Mouse (Mus musculus): ENCODE measurements around the gene Axin1. TPM values are rescaled to one million over a fixed set of nuclear protein-coding genes. Genes with fewer than 3 reads are reported as not detected.
A peak's percentile ranks its signal among the peaks of the same experiment; 100 is the strongest.

Gene Axin1
- polyA plus RNA-seq, 1 experiment from 2014 or later, result 7.1 TPM

DNA sequence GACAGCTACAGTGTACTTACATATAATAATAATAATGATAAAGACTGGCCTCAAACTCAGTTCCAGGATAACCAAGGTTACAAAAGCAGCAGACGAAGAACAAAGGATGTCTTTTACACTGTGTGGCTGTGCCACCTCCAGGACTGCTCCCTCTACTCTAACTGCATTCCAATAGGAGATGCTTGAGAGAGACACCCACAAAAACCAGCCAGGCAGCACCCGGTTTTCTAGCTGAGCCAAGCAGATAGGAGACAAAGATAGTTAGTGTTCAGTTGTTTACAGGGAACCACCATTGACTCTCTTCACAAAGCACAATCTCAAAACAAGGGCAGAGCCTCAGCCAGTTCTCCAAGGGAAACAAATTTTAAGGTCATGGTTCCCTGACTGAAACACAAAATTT, 101.1 kb downstream of the Axin1 start:
- Histone ChIP-seq H3K27me3 (replicated peaks; ENCODE audit: control insufficient read depth, insufficient read depth, low read length) (no peaks in the 10 kb centered on the region), H3K4me2 (ENCODE audit: low read length) (no peak overlapping the region), H3K9ac (ENCODE audit: low read depth, low read length) (no peak overlapping the region), H3K36me3 (ENCODE audit: control insufficient read depth, insufficient read depth, low read length) (no peaks in the 10 kb centered on the region), H3K9me3 (ENCODE audit: control insufficient read depth, low read length) (no peaks in the 10 kb centered on the region), H3K27ac (ENCODE audit: low read depth, low read length) (no peak overlapping the region), H3K4me3 (ENCODE audit: low read length) (no peak overlapping the region), H3K4me1 (ENCODE audit: control insufficient read depth, insufficient read depth, low read depth, low read length) (peaks cover 10% of the 10 kb centered on the region)
- no peak for ATAC-seq
- 67% methylated on average over 2 of the region's 2 CpGs for WGBS

DNA sequence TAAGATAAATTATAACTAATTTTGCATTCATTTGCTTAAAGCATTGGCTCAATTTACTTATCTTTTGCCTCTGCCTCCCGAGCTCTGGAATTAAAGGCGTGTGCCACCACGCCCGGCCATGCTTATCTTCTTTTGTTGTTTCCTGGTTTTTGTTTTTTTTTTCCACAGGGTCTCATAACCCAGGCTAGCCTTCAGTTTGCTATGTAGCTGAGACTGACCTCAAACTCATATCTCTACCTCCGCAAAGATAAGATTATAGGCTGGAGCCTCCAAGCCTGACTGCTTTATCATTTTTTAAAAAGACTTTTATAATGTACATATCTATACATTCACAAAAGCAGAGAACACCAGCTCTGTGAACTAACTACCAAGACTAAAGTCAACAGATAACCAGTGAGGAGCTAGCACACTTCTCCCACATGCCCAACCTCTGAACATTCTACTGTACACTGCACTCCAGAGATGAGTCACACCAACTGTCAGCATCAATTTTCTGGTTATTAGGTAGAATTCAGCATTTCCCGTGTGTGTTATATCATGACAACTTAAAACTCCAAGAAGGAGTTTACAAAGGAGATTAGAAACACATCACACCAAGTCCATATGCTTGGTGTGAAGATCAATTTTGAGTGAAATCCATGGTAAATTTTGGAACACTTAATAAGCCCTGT, 101.8 kb downstream of the Axin1 start:
- 87% methylated on average over 6 of the region's 6 CpGs for WGBS
- Histone ChIP-seq H3K4me1 (ENCODE audit: control insufficient read depth, insufficient read depth, low read depth, low read length) (peaks cover 10% of the 10 kb centered on the region), H3K27ac (ENCODE audit: low read depth, low read length) (no peak overlapping the region), H3K9me3 (ENCODE audit: control insufficient read depth, low read length) (no peaks in the 10 kb centered on the region), H3K9ac (ENCODE audit: low read depth, low read length) (no peak overlapping the region), H3K4me3 (ENCODE audit: low read length) (no peak overlapping the region), H3K36me3 (ENCODE audit: control insufficient read depth, insufficient read depth, low read length) (no peaks in the 10 kb centered on the region), H3K4me2 (ENCODE audit: low read length) (no peak overlapping the region), H3K27me3 (replicated peaks; ENCODE audit: control insufficient read depth, insufficient read depth, low read length) (no peaks in the 10 kb centered on the region)
- ATAC-seq, result no peak

DNA sequence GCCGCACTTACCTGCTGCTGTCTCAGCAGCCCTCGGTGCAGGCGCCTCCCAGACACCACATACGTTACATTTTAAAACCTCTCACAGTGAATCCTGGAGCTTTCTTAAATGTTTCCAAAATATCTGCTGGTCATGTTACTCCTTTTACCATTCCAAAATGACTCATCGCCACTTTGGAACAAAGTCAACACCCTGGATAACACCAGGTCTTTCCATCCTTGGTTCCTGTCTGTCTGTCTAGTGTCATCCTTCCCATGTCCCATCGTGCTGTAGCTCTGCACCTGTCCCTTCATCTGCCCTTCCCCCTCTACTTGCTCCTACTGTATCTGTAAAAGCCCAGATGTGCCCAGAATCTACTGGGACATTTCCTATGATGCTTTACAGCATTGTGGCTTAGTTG, 102.5 kb downstream of the Axin1 start:
- 81% methylated on average over 6 of the region's 6 CpGs for WGBS
- no peak overlapping the region for H3K9ac ChIP-seq (ENCODE audit: low read depth, low read length)
- ATAC-seq, result no peak

DNA sequence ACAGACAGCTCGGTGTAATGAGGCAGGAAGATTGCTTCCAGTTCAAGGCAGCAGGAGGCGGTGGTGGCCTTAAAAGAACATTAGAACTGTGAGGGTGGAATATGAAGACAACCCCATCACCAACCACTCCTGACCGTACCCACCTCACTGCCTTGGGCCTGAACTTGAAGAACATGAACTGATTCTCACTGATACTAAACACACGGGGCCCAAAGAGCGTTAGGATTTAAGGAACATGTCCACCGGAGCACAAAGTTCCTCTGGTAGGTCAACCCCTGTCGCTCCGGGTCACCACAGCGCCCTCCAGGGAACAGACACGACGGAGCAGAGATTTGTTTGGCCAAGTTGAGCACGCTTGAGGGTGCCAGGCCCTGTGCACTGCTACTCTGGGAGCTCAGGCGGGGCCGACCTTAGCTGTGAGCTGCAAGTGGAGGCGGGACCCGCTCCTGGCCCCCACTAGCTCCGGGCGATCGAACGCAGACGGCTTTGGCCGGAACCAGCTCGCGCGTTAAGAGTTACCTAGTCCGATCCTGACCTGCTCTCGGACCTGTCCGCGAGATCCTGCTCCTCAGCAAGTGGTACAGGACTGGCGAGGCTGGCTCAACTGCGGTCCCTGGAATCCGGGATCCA, 105.1 kb downstream of the Axin1 start:
- peak overlapping the region; percentile 72 for H3K9ac ChIP-seq (ENCODE audit: low read depth, low read length)
- H3K27ac ChIP-seq (ENCODE audit: low read depth, low read length), result peak overlapping the region; percentile 73
- peak; percentile 29 for ATAC-seq
- peaks cover 10% of the 10 kb centered on the region for H3K4me1 ChIP-seq (ENCODE audit: control insufficient read depth, insufficient read depth, low read depth, low read length)
- 1% methylated on average over 32 of the region's 32 CpGs for WGBS
- H3K4me2 ChIP-seq (ENCODE audit: low read length), result peak overlapping the region; percentile 78
- H3K36me3 ChIP-seq (ENCODE audit: control insufficient read depth, insufficient read depth, low read length), result no peaks in the 10 kb centered on the region
- no peaks in the 10 kb centered on the region for H3K9me3 ChIP-seq (ENCODE audit: control insufficient read depth, low read length)
- H3K27me3 ChIP-seq (replicated peaks; ENCODE audit: control insufficient read depth, insufficient read depth, low read length), result no peaks in the 10 kb centered on the region
- peak overlapping the region; percentile 64 for H3K4me3 ChIP-seq (ENCODE audit: low read length)

More for the DNA sequence above, 102.5 kb downstream of the Axin1 start:
- Histone ChIP-seq H3K4me1 (ENCODE audit: control insufficient read depth, insufficient read depth, low read depth, low read length) (peaks cover 10% of the 10 kb centered on the region), H3K36me3 (ENCODE audit: control insufficient read depth, insufficient read depth, low read length) (no peaks in the 10 kb centered on the region), H3K9me3 (ENCODE audit: control insufficient read depth, low read length) (no peaks in the 10 kb centered on the region), H3K27me3 (replicated peaks; ENCODE audit: control insufficient read depth, insufficient read depth, low read length) (no peaks in the 10 kb centered on the region), H3K4me3 (ENCODE audit: low read length) (no peak overlapping the region), H3K4me2 (ENCODE audit: low read length) (no peak overlapping the region), H3K27ac (ENCODE audit: low read depth, low read length) (no peak overlapping the region)

DNA sequence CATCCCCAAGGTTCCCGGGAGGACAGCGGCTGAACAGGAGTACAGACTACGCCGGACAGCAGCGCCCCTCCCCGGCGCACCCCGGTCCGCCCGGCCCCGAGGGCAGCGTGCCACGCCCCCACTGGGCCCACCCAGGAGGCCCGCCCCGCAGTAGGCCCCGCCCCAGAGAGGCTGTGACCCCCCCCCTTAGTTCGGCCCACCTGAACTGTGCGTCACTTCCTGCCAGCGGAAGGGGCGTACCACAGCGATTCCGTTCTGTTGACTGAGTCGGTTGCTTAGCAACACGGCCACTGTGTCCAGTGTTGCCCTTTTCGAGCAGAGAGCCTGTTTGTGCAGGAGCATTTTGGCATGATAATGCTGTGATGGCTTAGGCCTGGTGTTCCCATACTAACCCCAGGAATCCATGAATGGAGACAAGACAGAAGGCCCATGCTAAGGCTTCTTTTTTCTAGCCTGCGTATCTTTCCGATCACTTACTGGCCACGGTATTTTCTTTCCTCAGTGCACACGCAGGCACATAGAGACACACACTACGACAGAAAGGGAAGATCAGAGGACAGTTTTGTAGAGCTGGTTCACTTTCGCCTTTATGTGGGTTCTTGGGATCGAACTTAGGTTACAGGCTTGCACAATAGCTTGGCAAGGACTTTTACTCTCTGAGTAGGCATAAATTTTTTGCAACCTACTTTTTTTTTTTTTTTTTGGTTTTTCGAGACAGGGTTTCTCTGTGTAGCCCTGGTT, 105.8 kb downstream of the Axin1 start, which contains the start of gene Fam234a:
Gene Fam234a (minus strand): TSS at position 142 of the 741 bp plus-strand sequence.
- Histone ChIP-seq H3K27ac (ENCODE audit: low read depth, low read length) (peak within 1 kb of the TSS; percentile 73), H3K4me2 (ENCODE audit: low read length) (peak within 1 kb of the TSS; percentile 78), H3K36me3 (ENCODE audit: control insufficient read depth, insufficient read depth, low read length) (no peaks in the 10 kb centered on the region), H3K4me1 (ENCODE audit: control insufficient read depth, insufficient read depth, low read depth, low read length) (peaks cover 10% of the 10 kb centered on the region), H3K27me3 (replicated peaks; ENCODE audit: control insufficient read depth, insufficient read depth, low read length) (no peaks in the 10 kb centered on the region), H3K4me3 (ENCODE audit: low read length) (peak within 1 kb of the TSS; percentile 64), H3K9ac (ENCODE audit: low read depth, low read length) (peak within 1 kb of the TSS; percentile 72), H3K9me3 (ENCODE audit: control insufficient read depth, low read length) (no peaks in the 10 kb centered on the region)
- WGBS, result 5% methylated on average over 31 of the region's 33 CpGs
- ATAC-seq, result peak; percentile 97

Other genes with a start within 250 kb of the Axin1 start
- gene Rab40c, start 219.0 kb upstream of the Axin1 start, polyA plus RNA-seq (2015; fragmentation: Nextera tagmentation; extraction: Ambion mirVana), result 49.5 and 50.8 TPM in 2 replicates
- 83.1 and 90.5 TPM in 2 replicates for gene Pigq, start 193.8 kb upstream of the Axin1 start, polyA plus RNA-seq (2015; fragmentation: Nextera tagmentation; extraction: Ambion mirVana)
- gene Nhlrc4, start 193.7 kb upstream of the Axin1 start, polyA plus RNA-seq (2015; fragmentation: Nextera tagmentation; extraction: Ambion mirVana), result 0.19 and 0.52 TPM in 2 replicates
- 3.9 and 4.7 TPM in 2 replicates for gene A930017K11Rik, start 186.1 kb upstream of the Axin1 start, polyA plus RNA-seq (2015; fragmentation: Nextera tagmentation; extraction: Ambion mirVana)
- gene Capn15, start 152.9 kb upstream of the Axin1 start, polyA plus RNA-seq (2015; fragmentation: Nextera tagmentation; extraction: Ambion mirVana), result 20.6 and 25.5 TPM in 2 replicates
- gene Rab11fip3, start 69.1 kb upstream of the Axin1 start, polyA plus RNA-seq (2015; fragmentation: Nextera tagmentation; extraction: Ambion mirVana), result 12.8 and 23.0 TPM in 2 replicates
- 45.6 and 45.7 TPM in 2 replicates for gene Decr2, start 48.4 kb upstream of the Axin1 start, polyA plus RNA-seq (2015; fragmentation: Nextera tagmentation; extraction: Ambion mirVana)
- 22.9 and 23.2 TPM in 2 replicates for gene Nme4, start 43.1 kb upstream of the Axin1 start, polyA plus RNA-seq (2015; fragmentation: Nextera tagmentation; extraction: Ambion mirVana)
- gene Tmem8, start 25.4 kb upstream of the Axin1 start, polyA plus RNA-seq (2015; fragmentation: Nextera tagmentation; extraction: Ambion mirVana), result 4.0 and 4.2 TPM in 2 replicates
- gene Mrpl28, start 15.2 kb upstream of the Axin1 start, polyA plus RNA-seq (2015; fragmentation: Nextera tagmentation; extraction: Ambion mirVana), result 188 and 195 TPM in 2 replicates
- 0.14 TPM in 1 of 2 replicates, not detected in the other for gene Pdia2, start 60.4 kb downstream of the Axin1 start, polyA plus RNA-seq (2015; fragmentation: Nextera tagmentation; extraction: Ambion mirVana)
- 23.8 and 24.3 TPM in 2 replicates for gene Rgs11, start 64.3 kb downstream of the Axin1 start, polyA plus RNA-seq (2015; fragmentation: Nextera tagmentation; extraction: Ambion mirVana)
- 215 and 262 TPM in 2 replicates for gene Arhgdig, start 69.1 kb downstream of the Axin1 start, polyA plus RNA-seq (2015; fragmentation: Nextera tagmentation; extraction: Ambion mirVana)
- 35.9 and 39.5 TPM in 2 replicates for gene Fam234a, start 105.6 kb downstream of the Axin1 start, polyA plus RNA-seq (2015; fragmentation: Nextera tagmentation; extraction: Ambion mirVana)
- gene Luc7l, start 114.2 kb downstream of the Axin1 start, polyA plus RNA-seq (2015; fragmentation: Nextera tagmentation; extraction: Ambion mirVana), result 87.0 and 99.9 TPM in 2 replicates

Measured in hindbrain, embryonic 16.5 days (tissue).